Mouse (Mus musculus) heart, adult 10 weeks (tissue): ENCODE measurements around the gene Zfp629. TPM values are rescaled to one million over a fixed set of nuclear protein-coding genes. Genes with fewer than 3 reads are reported as not detected.

Source experiments
- polyA plus RNA-seq: library from polyadenylated mRNA; stranded (reverse); fragments of 350-450 nt; fragmentation: Illumina TruSeq; extraction: RNeasy Lipid Tissue Mini Kit (QIAGEN cat#74804); gene quantifications from one replicate; pipeline ENCODE4 v1.2.3, GENCODE M21; 2014; ENCODE audit warnings: low read depth, low replicate concordance

Gene Zfp629
- 19.1 TPM for polyA plus RNA-seq

GRCm38 (mm10) chr7:127614891-127615843 lies at the start of gene Zfp629:
Gene Zfp629, minus strand, starts transcription at chr7:127615797.

GRCm38 (mm10) chr7:127588011-127588871 lies 27.4 kb downstream of the Zfp629 start, which contains the start of the genes Ccdc189 and Rnf40:
Gene Ccdc189, minus strand, starts transcription at chr7:127588595.
Gene Rnf40, plus strand, starts transcription at chr7:127588767.

GRCm38 (mm10) chr7:127572895-127573471 lies 42.6 kb downstream of the Zfp629 start, which contains the start of gene Phkg2:
Gene Phkg2, plus strand, starts transcription at chr7:127573340.

DNA sequence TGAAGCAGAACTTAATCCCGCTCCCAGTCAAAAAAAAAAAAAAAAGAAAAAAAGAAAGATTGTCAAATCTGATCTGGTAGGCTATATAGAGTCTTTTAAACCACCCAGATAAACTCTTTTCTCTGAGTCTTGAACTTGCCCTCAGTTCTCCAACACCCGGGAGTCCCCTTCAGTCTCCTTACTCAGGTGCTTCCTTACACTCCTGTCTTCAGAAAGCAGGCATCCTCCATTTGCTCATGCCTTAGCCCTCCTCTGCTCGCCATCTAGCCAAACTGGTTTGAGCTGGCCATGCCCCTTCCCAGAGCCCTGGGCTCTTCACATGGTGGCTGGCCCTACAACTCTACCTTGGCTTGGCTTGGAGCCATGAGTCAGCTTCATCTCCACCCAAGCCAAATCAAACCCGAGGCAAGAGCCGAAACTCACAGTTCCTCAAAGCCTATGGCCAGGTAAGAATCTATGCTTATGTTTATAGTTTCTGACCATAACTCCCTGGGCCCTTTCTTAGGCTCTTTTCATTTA lies 54.2 kb downstream of the Zfp629 start, which contains the start of gene Tmem265:
Tmem265 (plus strand) TSS at position 51 of the 519 bp plus-strand sequence.

Other genes with a start within 250 kb of the Zfp629 start
- 3.9 TPM for gene Zfp747, start 239.7 kb downstream of the Zfp629 start, polyA plus RNA-seq
- 1.5 TPM for gene 9130019O22Rik, start 228.6 kb downstream of the Zfp629 start, polyA plus RNA-seq
- gene E430018J23Rik, start 222.2 kb downstream of the Zfp629 start, polyA plus RNA-seq = 3.4 TPM
- 4.4 TPM for gene Zfp764, start 209.0 kb downstream of the Zfp629 start, polyA plus RNA-seq
- gene Zfp688, start 193.7 kb downstream of the Zfp629 start, polyA plus RNA-seq = 3.6 TPM
- 1.2 TPM for gene Zfp689, start 166.6 kb downstream of the Zfp629 start, polyA plus RNA-seq
- 35.5 TPM for gene Prr14, start 156.2 kb downstream of the Zfp629 start, polyA plus RNA-seq
- gene Fbrs, start 136.6 kb downstream of the Zfp629 start, polyA plus RNA-seq = 34.1 TPM
- gene Srcap, start 103.8 kb downstream of the Zfp629 start, polyA plus RNA-seq = 15.8 TPM
- gene Gm42715, start 96.2 kb downstream of the Zfp629 start, polyA plus RNA-seq = 14.5 TPM
- gene Tmem265, start 54.4 kb downstream of the Zfp629 start, polyA plus RNA-seq = not detected
- gene Phkg2, start 42.5 kb downstream of the Zfp629 start, polyA plus RNA-seq = 24.2 TPM
- 10.8 TPM for gene Ccdc189, start 27.2 kb downstream of the Zfp629 start, polyA plus RNA-seq
- 30.3 TPM for gene Rnf40, start 27.0 kb downstream of the Zfp629 start, polyA plus RNA-seq
- gene Bcl7c, start 93.1 kb upstream of the Zfp629 start, polyA plus RNA-seq = 20.2 TPM
- 10.0 TPM for gene Ctf1, start 96.9 kb upstream of the Zfp629 start, polyA plus RNA-seq
- not detected for gene Ctf2, start 116.4 kb upstream of the Zfp629 start, polyA plus RNA-seq
- gene Fbxl19, start 128.7 kb upstream of the Zfp629 start, polyA plus RNA-seq = 3.5 TPM
- 27.5 TPM for gene Orai3, start 154.0 kb upstream of the Zfp629 start, polyA plus RNA-seq
- gene Setd1a, start 160.9 kb upstream of the Zfp629 start, polyA plus RNA-seq = 13.0 TPM
- gene Gm49388, start 169.8 kb upstream of the Zfp629 start, polyA plus RNA-seq = not detected
- 31.7 TPM for gene Hsd3b7, start 184.8 kb upstream of the Zfp629 start, polyA plus RNA-seq
- gene Stx4a, start 208.5 kb upstream of the Zfp629 start, polyA plus RNA-seq = 107 TPM
- gene Stx1b, start 208.8 kb upstream of the Zfp629 start, polyA plus RNA-seq = 1.1 TPM